Mouse (Mus musculus) spleen, adult 2 months (tissue): ENCODE measurements around the gene Clk4.

Experiments used
- CTCF ChIP-seq: fragments of 200-500 bp; IDR thresholded peaks from 2 replicates; pipeline ENCODE4 v1.5.1; 2011; ENCODE audit warnings: mild to moderate bottlenecking, inconsistent platforms; ENCODE audit not compliant: insufficient read depth, insufficient read length, insufficient replicate concordance; ENCODE audit errors: extremely low read depth
- POLR2A ChIP-seq: fragments of 200-500 bp; IDR thresholded peaks from 2 replicates; pipeline ENCODE4 v1.6.1; 2011; ENCODE audit warnings: low read depth, low read length, inconsistent platforms

DNA sequence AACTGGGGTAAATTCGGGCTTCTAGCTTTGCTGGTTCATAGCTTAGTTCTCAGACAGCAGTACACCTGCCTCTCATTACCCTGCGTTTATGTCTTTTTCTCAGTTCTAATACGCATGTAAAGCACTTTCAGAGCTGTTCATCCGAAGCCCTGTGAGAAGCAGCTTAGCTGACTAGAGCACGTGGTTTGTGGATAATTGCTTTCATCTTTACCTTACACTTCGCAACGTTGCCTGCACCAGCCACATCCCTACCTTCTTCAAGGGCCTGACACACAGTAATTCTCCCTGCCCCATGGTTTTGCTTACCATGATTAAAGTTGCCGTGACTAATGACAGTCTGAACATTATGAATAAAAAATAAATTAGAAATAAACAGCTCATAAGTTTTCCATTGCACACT is 50.3 kb downstream of the Clk4 start:
- TF ChIP-seq POLR2A: no peak
- no peak for TF ChIP-seq CTCF
